Mouse (Mus musculus) heart, postnatal 14 days (tissue): ENCODE results near the gene Trim2. TPM values are rescaled to one million over a fixed set of nuclear protein-coding genes. Genes with fewer than 3 reads are reported as not detected.

Experiments
- DNase-seq, 2 experiments: peaks; one replicate each; pipeline ENCODE4 v3.0.0; 2021 to 2022
- intact Hi-C: fragments of 180-260 bp; cut with DNase I; formaldehyde crosslinking; loops from one replicate; pipeline ENCODE4 v1.15.1; 2025
- total RNA-seq, 2 experiments: library from RNA; stranded (reverse); gene quantifications; 2 replicates each; pipeline ENCODE4 v1.2.3; 2021

Trim2 gene
- total RNA-seq, 2 experiments from 2014 or later: 6.9 to 8.5 TPM

- intact Hi-C loops: loop anchor here (5.0 kb wide), 1 partner anchor 69 kb away; no protein-coding TSS in a partner anchor
- DNase-seq: no peak
These were observed 45.8 kb downstream of the Trim2 start for GRCm38 (mm10) chr3:84260837-84261236.

GRCm38 (mm10) chr3:84260024-84260535 is 46.6 kb downstream of the Trim2 start:
- intact Hi-C loops: loop anchor here (5.0 kb wide), 1 partner anchor 68 kb away; no protein-coding TSS in a partner anchor
- DNase-seq: no peak

GRCm38 (mm10) chr3:84259281-84260023 is 47.2 kb downstream of the Trim2 start:
- peak; percentile 65 to 71 for DNase-seq
- intact Hi-C loops: loop anchor here (5.0 kb wide), 3 partner anchors 37 to 67 kb away; no protein-coding TSS in a partner anchor

- no peak for DNase-seq
- intact Hi-C loops: loop anchor here (5.0 kb wide), 2 partner anchors 36 to 54 kb away; no protein-coding TSS in a partner anchor
These were observed 48.1 kb downstream of the Trim2 start for GRCm38 (mm10) chr3:84258518-84259031.

GRCm38 (mm10) chr3:84257989-84258517 is 48.6 kb downstream of the Trim2 start:
- DNase-seq: no peak
- intact Hi-C loops: loop anchor here (5.0 kb wide), 2 partner anchors 36 to 54 kb away; no protein-coding TSS in a partner anchor

- no peak for DNase-seq
- intact Hi-C loops: no loop called here
These were observed 52.2 kb downstream of the Trim2 start for GRCm38 (mm10) chr3:84254520-84254878.

- DNase-seq: no peak
- intact Hi-C loops: no loop called here
These were observed 52.8 kb downstream of the Trim2 start for GRCm38 (mm10) chr3:84253655-84254519.

- no peak for DNase-seq
- intact Hi-C loops: no loop called here
These were observed 53.7 kb downstream of the Trim2 start for GRCm38 (mm10) chr3:84252776-84253654.

- intact Hi-C loops: no loop called here
- no peak for DNase-seq
These were observed 55.0 kb downstream of the Trim2 start for GRCm38 (mm10) chr3:84251721-84252120.

DNA sequence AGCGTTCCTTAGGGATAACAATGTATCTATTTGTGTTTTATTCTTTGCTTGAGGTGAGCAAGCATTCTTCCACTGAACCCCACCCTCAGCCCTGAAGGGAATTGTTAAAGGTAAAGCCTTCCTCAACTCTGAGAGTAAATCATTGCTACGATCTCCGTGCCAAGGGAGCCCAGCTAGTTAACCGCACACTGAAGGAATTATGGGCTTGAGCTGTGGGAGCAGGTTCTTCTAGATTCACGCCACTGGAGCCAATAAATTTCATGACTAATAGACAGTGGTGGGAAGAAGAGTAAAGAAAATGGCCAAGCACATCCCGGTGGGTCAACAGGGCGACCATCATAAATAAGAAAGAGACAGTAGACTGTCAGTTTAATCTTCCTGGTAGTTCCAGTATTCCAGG is 56.4 kb downstream of the Trim2 start:
- intact Hi-C loops: no loop called here
- no peak for DNase-seq

- intact Hi-C loops: no loop called here
- no peak for DNase-seq
These were observed 58.9 kb downstream of the Trim2 start for GRCm38 (mm10) chr3:84247789-84248188.

DNA sequence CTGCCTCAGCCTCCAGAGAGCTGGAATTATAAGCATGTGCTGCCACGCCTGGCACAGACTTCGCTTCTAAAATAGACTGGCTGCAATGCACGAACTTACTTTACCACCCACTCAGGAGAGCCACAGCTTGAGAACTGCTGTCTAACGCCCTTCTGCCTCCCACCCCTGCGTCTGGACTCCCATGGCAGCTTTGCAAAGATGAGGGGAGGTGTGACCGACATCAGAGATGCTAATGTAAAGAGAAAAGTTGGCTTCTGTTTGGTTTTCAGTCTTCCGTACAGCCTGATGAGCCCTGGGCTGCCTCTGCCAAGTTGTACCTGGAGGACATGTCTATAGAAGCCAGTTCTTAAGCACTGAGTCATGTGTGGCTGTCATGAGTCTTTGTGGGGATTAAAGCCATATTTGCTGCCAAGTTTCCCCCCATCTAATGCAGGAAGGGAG is 60.2 kb downstream of the Trim2 start:
- DNase-seq: no peak
- intact Hi-C loops: no loop called here

DNA sequence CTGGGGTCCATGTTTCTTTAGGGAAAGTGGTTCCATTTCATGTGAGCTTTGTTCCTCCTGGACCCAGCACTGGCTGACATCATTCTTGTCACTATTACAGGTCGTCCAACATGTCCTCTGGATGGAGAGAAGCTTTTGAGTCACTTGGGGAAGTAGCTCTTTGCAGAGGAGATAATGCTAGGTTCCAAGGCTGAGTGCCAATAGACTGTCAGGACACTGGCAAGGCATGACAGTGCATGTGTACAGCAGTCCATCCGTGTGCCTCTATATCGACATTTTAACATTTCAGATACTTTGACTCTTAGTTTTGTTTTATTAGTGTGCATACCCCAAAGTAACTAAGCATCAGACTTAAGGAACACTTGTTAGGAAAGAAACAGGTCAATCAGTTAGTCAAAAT is 63.6 kb downstream of the Trim2 start:
- intact Hi-C loops: no loop called here
- no peak for DNase-seq

DNA sequence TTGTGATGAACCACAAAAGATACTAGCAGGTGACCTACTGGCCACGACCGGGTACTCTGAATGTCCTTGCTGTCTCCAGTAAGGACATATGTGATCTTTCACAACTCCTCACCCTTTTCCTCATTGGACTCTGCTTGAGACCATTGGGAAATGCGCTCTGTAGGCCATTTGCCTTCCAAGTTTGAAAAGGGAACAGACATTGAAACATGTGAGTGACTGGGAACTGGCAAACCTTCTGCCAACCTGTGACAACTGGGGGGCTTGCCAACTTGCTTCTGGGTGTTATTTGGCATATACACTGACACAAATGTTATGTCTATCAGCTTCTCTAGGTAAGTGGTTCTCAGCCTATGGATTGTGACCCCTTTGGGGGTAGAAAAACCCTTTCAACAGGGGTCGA is 64.2 kb downstream of the Trim2 start:
- intact Hi-C loops: no loop called here
- DNase-seq: no peak

DNA sequence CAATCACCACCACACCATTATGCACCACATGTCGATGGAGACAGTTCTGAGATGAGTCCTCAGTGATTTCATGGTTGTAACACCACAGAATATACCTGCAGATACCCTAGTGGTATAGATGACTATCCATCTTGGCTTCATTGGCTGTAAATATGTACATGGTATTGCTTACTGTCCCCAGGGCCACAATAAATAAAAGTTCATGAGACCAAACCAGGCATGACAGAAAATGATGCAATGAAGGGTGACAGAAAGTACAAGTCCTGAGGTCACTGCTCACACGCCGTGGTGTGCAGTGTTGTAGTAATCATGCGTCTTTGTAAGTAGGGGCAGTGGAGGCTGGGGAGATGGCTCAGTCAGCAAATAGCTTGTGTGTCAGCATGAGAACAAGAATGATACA is 65.6 kb downstream of the Trim2 start:
- no peak for DNase-seq
- intact Hi-C loops: no loop called here

DNA sequence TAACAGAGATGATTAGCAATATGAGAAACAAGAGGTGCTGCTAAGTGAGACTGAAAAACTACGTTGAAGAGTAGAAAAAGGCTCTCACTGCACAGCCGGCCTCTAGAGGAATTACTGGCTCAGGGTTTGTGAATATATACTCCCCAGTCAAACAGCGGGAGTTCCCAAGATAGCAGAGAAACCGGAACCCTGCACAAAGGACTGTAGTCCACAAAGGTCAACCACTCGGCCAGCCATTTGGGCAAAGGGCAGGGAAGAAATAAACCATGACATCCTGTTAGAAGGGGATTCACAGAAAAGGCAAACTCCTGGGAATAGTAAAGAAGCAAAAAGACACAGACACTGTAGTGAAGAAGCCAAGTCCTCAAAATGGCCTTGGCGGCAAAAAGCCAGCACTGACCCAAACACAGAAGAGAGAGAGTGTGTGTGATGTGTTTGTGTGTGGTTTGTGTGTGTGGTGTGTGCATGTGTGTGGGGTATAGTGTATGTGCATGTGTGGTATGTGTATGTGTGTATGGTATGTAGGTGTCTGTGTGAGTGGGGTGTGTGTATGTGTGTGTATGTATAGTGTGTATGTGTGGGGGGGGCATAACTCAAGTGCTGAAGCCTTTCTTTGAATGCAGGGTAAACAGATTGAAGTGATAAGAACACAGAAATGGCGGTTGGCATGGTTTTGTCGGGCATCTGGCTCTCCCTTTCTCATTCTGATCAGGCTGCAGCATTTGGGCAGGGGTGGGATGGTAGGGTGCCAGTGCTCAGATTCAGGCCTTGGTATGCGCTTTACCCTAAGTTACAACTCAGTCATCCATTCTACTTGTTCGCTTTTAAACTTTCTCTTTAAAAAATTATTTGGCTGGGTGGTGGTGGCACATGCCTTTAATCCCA is 71.0 kb downstream of the Trim2 start:
- intact Hi-C loops: no loop called here
- no peak for DNase-seq

GRCm38 (mm10) chr3:84234562-84234961 is 72.1 kb downstream of the Trim2 start:
- no peak for DNase-seq
- intact Hi-C loops: no loop called here

- DNase-seq: no peak
- intact Hi-C loops: no loop called here
These were observed 72.8 kb downstream of the Trim2 start for GRCm38 (mm10) chr3:84233663-84234415.
